Mouse (Mus musculus): Measurements from ENCODE around the gene Phf11d.
"Not testable (repeated sequence)": the region's sequence is repeated elsewhere in the genome, so short reads cannot be mapped to it uniquely, and the experiment has no call there.

Gene Phf11d

GRCm38 (mm10) chr14:59365244-59365644, at the start of gene Phf11d:
TSS of gene Phf11d (minus strand) at chr14:59365470.
- DNase-seq (ENCODE audit: low read depth) = no peak

DNA sequence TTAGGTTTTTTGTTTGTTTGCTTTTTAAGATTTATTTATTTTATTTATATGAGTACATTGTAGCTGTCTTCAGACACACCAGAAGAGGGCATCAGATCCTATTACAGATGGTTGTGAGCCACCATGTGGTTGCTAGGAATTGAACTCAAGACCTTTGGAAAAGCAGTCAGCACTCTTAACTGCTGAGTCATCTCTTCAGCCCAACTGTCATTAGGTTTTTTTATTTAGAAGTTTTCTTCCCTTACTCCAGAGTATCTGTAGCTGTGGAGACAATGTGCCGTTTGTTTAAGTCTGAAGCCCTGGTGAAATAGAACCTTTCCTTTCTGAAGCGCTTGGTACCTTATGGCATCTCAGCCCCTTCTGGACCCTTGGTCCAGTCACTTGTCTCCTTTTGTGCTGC, 49.7 kb upstream of the Phf11d start:
- DNase-seq (ENCODE audit: low read depth) = not testable (repeated sequence)

DNA sequence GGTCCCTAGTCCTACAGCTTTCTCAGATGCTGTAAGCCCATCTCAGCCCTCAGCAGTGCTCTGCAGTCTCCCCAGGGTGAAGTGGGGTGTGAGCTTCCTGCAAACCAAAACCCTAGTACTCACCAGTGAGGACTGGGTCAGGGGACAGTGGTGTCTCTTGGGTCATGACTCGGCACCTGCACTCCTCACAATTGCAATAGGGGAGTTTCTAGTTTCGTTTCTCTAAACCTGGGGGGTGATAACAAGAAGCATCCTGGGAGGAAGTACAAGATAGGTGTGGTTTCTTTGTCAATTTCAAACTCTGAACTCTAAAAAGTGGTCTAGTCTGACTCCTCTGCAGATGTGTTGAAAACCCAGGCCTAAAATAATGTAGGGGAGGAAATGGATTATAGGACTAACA, 31.7 kb upstream of the Phf11d start:
- no peak for DNase-seq (ENCODE audit: low read depth)

DNA sequence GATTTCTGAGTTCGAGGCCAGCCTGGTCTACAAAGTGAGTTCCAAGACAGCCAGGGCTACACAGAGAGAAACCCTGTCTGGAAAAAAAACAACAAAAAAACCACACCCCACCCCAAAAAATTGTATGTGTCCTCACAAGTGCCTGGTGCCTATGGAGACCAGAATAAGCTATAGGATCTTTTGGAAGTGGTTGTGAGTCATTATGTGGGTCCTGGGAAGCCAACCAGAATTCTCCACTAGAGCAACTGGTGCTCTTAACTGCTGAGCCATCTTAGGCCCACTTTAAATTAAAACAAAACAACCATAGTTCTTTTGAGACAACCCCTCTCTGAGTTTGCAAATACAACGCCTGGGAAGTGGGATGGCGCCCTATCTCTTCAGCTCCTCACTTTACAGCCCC, 30.0 kb upstream of the Phf11d start, which contains the start of gene Phf11c:
Gene Phf11c (minus strand): TSS at position 101 of the 400 bp plus-strand sequence.
- no peak for DNase-seq (ENCODE audit: low read depth)

- DNase-seq (ENCODE audit: low read depth) = not testable (repeated sequence)
Measured at GRCm38 (mm10) chr14:59390181-59390580, 24.9 kb upstream of the Phf11d start.

GRCm38 (mm10) chr14:59389532-59389931, 24.3 kb upstream of the Phf11d start:
- DNase-seq (ENCODE audit: low read depth) = no peak

DNA sequence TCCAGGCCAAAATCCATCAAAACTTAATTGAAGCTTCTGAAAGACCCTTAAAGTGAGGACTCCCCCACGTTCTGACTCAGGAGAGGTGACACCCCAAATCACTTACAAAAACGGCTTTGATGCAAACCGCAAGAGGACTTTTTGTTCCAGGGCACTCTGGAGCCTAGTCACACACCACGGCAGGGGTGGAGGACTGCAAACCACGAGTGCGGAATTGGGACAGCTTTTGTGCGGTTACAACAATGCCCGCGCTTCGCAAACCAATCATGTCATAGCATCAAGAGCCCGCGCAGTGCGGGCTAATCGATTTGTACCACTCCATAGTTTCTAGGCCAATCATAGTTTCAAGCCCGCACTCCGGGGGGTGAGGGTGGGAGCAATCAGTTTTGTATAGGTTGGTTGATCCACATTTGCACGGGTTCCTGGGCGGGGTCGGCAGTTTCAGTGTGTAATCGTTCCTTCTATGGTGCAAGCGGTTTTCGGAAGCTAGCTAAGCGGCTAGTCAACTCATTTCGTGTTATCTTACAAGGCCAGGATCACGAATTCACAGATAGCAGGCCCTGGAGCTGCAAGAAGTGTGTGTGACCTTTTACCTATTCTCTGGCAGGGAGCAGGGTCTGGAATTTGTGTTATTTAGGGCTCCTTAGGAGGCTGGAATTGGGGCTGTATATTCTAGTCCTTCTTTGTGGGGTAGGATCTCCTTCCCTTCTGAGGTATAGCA, 5.2 kb upstream of the Phf11d start:
- no peak for DNase-seq (ENCODE audit: low read depth)

DNA sequence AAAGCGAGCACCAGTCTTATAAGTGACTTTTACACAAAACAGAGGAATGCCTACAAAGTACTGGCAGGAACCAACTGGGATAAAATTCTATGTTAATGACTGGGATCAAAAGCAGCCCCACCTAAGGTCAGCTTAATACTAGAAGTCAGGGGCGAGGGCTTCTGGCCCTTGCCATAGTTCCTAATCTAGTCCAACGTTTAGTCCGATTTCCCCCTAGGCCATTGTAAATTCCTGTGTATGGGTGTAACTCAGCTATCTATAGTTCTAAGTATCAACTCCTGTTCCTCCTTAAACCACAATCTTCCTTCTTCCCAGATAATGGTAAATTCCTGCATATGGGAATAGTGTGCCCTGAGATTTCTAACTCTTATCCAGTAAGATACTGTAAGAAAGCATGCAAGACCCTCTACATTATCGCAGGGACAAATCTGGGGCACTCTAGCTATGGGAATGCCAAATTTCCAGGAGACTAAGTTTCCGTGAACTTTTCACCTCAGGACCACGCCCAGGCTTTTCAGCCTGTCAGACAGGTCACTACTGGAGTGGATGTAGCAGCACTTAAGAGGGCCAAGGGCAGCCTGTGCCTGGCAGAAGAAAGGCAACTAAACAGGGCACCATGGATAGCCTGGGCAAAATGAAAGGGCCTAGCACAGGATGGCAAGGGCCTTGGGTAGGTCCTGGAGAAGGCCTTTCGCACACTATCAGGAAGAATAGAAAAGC, 1.3 kb upstream of the Phf11d start:
- no peak for DNase-seq (ENCODE audit: low read depth)

DNA sequence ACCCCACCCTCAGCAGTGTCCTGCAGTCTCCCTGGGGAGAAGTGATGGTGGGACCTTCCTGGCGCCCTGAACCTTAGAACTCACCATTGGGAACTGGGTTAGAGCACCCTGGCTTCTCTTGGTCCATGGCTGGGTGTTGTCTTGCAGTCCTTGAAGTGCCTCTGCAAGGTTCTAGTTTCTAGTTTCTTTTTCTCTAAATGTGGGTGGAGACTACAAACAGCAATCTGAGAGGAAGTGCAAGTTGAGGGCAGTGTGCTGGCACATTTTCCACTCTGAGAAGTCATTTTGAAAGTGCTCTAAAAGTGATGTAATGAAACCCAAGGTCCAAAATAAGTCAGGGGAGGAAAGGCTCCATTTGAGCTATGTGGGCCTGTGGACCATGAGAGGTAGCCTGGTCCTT, 24.1 kb downstream of the Phf11d start, which contains the start of gene Phf11b:
Gene Phf11b (minus strand): TSS at position 163 of the 400 bp plus-strand sequence.
- not testable (repeated sequence) for DNase-seq (ENCODE audit: low read depth)

- no peak for DNase-seq (ENCODE audit: low read depth)
Measured at GRCm38 (mm10) chr14:59339541-59339940, 25.7 kb downstream of the Phf11d start.

GRCm38 (mm10) chr14:59336056-59336455, 29.2 kb downstream of the Phf11d start:
- not testable (repeated sequence) for DNase-seq (ENCODE audit: low read depth)

DNA sequence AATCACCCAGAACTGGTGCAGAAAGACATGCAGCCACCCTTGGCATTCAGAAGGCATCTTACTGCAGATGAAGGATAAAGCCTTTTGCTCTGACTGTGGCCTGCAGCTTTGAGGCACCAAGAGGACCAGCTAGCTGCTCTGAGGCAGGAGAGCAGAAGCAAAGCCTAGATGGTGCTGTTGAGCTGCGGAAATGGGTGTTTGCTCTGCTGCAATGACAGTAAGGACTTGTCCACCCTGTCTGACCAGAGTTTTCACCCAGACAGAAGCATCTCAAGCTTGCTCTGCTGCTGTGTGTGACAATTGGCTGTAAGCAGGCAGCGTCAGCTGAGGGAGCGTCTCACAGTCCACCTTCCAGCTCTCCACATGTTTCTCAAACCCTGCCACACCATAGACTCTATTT, 34.8 kb downstream of the Phf11d start:
- not testable (repeated sequence) for DNase-seq (ENCODE audit: low read depth)

DNA sequence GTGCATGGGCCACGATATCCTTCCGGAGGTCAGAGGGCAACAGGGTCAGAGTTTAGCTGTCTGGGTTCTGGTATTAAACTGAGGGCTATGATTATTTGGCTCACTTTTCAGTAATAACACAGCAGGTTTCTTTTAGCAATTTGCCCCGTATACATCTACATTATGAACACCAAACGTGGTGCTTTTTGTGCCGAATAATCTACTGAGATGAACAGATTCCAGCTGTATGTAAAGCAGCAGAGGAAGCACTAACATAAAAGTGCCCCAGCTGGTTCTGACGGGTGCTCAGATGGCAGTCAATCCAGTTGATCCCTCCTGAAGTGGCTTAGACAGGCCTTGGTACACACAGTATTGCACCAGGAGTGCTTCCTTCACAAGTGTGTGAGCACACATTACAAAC, 45.3 kb downstream of the Phf11d start:
- DNase-seq (ENCODE audit: low read depth) = not testable (repeated sequence)

DNA sequence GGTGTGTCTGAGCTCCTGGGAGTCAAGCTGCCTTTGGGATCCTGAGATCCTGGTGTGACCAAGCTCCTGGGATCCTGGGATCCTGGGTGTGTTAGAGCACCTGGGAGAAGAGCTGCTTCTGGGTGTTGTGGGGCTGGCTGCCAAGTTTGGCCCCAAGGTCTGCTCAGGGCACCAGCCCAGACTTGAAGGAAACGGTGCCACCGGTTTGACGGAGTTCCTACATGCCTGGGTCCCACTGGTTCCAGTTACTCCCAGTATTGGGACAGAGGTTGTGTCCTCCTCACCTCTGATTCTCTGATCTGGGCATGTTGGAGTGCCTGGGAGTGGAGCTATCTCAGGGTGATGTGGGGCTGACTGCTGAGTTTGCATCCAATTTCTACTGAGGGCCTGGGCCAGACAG, 46.2 kb downstream of the Phf11d start:
- not testable (repeated sequence) for DNase-seq (ENCODE audit: low read depth)
